ENCODE assay signal across 22 mouse cellular contexts in genomic region chr11:84587107-84587506, GRCm38 (mm10).
DNase-seq lines count a peak whose midpoint lies in the region; ATAC-seq lines count a peak whose summit lies in the region.
"Had no signal": no experiment of that assay in that cellular context is flagged by ENCODE, and none has a peak within 500 bp of the region (broad histone marks: within the 10 kb centered on the region; RNA-seq: fewer than 3 reads in every experiment).

No protein-coding gene starts in this region.

- no peaks in the 10 kb centered on the region for H3K36me3 ChIP-seq in hindbrain, embryonic 11.5 days (ENCODE audit: control insufficient read depth, insufficient read depth, low read length)
- no peaks in the 10 kb centered on the region for H3K36me3 ChIP-seq in hindbrain, embryonic 16.5 days (ENCODE audit: control insufficient read depth, insufficient read depth, low read length)
- H3K36me3 ChIP-seq in hindbrain, embryonic 15.5 days: no peaks in the 10 kb centered on the region
- H3K36me3 ChIP-seq: embryonic facial prominence, embryonic 15.5 days; heart, embryonic 15.5 days had no signal

- H3K4me2 ChIP-seq in hindbrain, embryonic 11.5 days (replicated peaks; ENCODE audit: low read depth, low read length): no peak overlapping the region
- no peak overlapping the region for H3K4me2 ChIP-seq in hindbrain, embryonic 16.5 days (ENCODE audit: low read length)
- no peak overlapping the region for H3K4me2 ChIP-seq in hindbrain, embryonic 15.5 days
- H3K4me2 ChIP-seq: embryonic facial prominence, embryonic 15.5 days; heart, embryonic 15.5 days had no signal

- no peaks in the 10 kb centered on the region for H3K9me3 ChIP-seq in hindbrain, embryonic 11.5 days (ENCODE audit: control insufficient read depth, low read length)
- no peaks in the 10 kb centered on the region for H3K9me3 ChIP-seq in hindbrain, embryonic 16.5 days (ENCODE audit: control insufficient read depth, low read length)
- H3K9me3 ChIP-seq in hindbrain, embryonic 15.5 days: no peaks in the 10 kb centered on the region
- H3K9me3 ChIP-seq: embryonic facial prominence, embryonic 15.5 days; heart, embryonic 15.5 days had no signal

- DNase-seq in hindbrain, embryonic 11.5 days (ENCODE audit: low spot score): peak; percentile 52
- peak; percentile 25 for DNase-seq in retina, postnatal 1 day
- no peak for DNase-seq in retina, embryonic 14.5 days (ENCODE audit: low spot score)
- no peak for DNase-seq in adrenal gland, adult 2 months
- no peak for DNase-seq in layer of hippocampus, postnatal 10 days (ENCODE audit: low spot score in 2 of 2)
- DNase-seq: adrenal gland, postnatal 10 days; B cell, adult 2 months; cerebellum, adult 8-10 months; cerebellum, postnatal 36 days; gastrocnemius, adult 2 months; heart, postnatal 36 days; kidney, adult 2 months; kidney, postnatal 10 days; lung, postnatal 4 days; right cerebral cortex, postnatal 25 days; spleen, adult 18-20 months had no signal

- H3K27me3 ChIP-seq in hindbrain, embryonic 11.5 days (ENCODE audit: control insufficient read depth, insufficient read depth, low read length): peaks cover 2% of the 10 kb centered on the region; the same call in 1 of the 2 replicates
- no peaks in the 10 kb centered on the region for H3K27me3 ChIP-seq in hindbrain, embryonic 16.5 days (replicated peaks; ENCODE audit: control insufficient read depth, insufficient read depth, low read length)
- H3K27me3 ChIP-seq in hindbrain, embryonic 15.5 days: no peaks in the 10 kb centered on the region; the same call in 1 of the 2 replicates

- 23% methylated on average over 14 of the region's 14 CpGs for whole genome bisulfite sequencing in hindbrain, embryonic 11.5 days
- WGBS in hindbrain, embryonic 16.5 days: 23% methylated on average over 14 of the region's 14 CpGs
- 14% methylated on average over 14 of the region's 14 CpGs for WGBS in hindbrain, embryonic 15.5 days

- ATAC-seq in hindbrain, embryonic 11.5 days (ENCODE audit: low FRiP score): peak; percentile 44; the same call in 1 of the 2 replicates
- no peak for ATAC-seq in hindbrain, embryonic 16.5 days
- ATAC-seq in hindbrain, embryonic 15.5 days (ENCODE audit: low FRiP score, low read depth): no peak
- ATAC-seq: activated CD4-positive, CD25-positive, alpha-beta regulatory T cell, adult 4 months had no signal

- H3K27ac ChIP-seq in hindbrain, embryonic 11.5 days (ENCODE audit: low read depth, low read length): peak overlapping the region; percentile 75
- H3K27ac ChIP-seq in hindbrain, embryonic 16.5 days (ENCODE audit: low read depth, low read length): no peak overlapping the region
- 0 out of 2 replicates have a peak overlapping the region, but pooled peaks have one; percentile 22 for H3K27ac ChIP-seq in hindbrain, embryonic 15.5 days (replicated peaks)
- H3K27ac ChIP-seq: embryonic facial prominence, embryonic 15.5 days; gastrocnemius, adult 2 months; heart, embryonic 15.5 days had no signal

- H3K9ac ChIP-seq in hindbrain, embryonic 11.5 days (ENCODE audit: low read depth, low read length): no peak overlapping the region
- H3K9ac ChIP-seq in hindbrain, embryonic 16.5 days (ENCODE audit: low read depth, low read length): no peak overlapping the region
- H3K9ac ChIP-seq in hindbrain, embryonic 15.5 days: no peak overlapping the region
- H3K9ac ChIP-seq: embryonic facial prominence, embryonic 15.5 days; heart, embryonic 15.5 days had no signal

- H3K4me3 ChIP-seq in hindbrain, embryonic 11.5 days (ENCODE audit: low read depth, low read length): no peak overlapping the region
- no peak overlapping the region for H3K4me3 ChIP-seq in hindbrain, embryonic 16.5 days (ENCODE audit: low read length)
- H3K4me3 ChIP-seq in hindbrain, embryonic 15.5 days: no peak overlapping the region
- H3K4me3 ChIP-seq: embryonic facial prominence, embryonic 15.5 days; gastrocnemius, adult 2 months; heart, embryonic 15.5 days; myocyte had no signal

- H3K4me1 ChIP-seq in hindbrain, embryonic 11.5 days (replicated peaks; ENCODE audit: control insufficient read depth, insufficient read depth, low read length): peaks cover 11% of the 10 kb centered on the region
- H3K4me1 ChIP-seq in hindbrain, embryonic 16.5 days (ENCODE audit: control insufficient read depth, insufficient read depth, low read depth, low read length): no peaks in the 10 kb centered on the region; the same call in 1 of the 2 replicates
- peaks cover 15% of the 10 kb centered on the region for H3K4me1 ChIP-seq in hindbrain, embryonic 15.5 days (replicated peaks)
- H3K4me1 ChIP-seq: embryonic facial prominence, embryonic 15.5 days; heart, embryonic 15.5 days had no signal

Comparison
In these comparisons a context has a peak if more than half of its experiments do, and no peak if none do; other contexts are left out.
1. DNase-seq: peak in hindbrain, embryonic 11.5 days (single experiment) and retina, postnatal 1 day (single experiment); none in retina, embryonic 14.5 days (single experiment), adrenal gland, adult 2 months (single experiment) and layer of hippocampus, postnatal 10 days (0 of 2).